Mouse (Mus musculus) cortical plate, adult 2 months (tissue): ENCODE results near the gene Gast.

Source experiments
- CTCF ChIP-seq: fragments of 200-500 bp; IDR thresholded peaks from 2 replicates; pipeline ENCODE4 v1.5.1; 2011; ENCODE audit warnings: mild to moderate bottlenecking, control low read depth, low read length; ENCODE audit not compliant: insufficient read depth; ENCODE audit errors: extremely low read depth
- POLR2A ChIP-seq: fragments of 200-500 bp; IDR thresholded peaks from 2 replicates; pipeline ENCODE4 v1.6.1; 2011; ENCODE audit warnings: mild to moderate bottlenecking, low read length, control low read depth; ENCODE audit not compliant: insufficient read depth; ENCODE audit errors: extremely low read depth

DNA sequence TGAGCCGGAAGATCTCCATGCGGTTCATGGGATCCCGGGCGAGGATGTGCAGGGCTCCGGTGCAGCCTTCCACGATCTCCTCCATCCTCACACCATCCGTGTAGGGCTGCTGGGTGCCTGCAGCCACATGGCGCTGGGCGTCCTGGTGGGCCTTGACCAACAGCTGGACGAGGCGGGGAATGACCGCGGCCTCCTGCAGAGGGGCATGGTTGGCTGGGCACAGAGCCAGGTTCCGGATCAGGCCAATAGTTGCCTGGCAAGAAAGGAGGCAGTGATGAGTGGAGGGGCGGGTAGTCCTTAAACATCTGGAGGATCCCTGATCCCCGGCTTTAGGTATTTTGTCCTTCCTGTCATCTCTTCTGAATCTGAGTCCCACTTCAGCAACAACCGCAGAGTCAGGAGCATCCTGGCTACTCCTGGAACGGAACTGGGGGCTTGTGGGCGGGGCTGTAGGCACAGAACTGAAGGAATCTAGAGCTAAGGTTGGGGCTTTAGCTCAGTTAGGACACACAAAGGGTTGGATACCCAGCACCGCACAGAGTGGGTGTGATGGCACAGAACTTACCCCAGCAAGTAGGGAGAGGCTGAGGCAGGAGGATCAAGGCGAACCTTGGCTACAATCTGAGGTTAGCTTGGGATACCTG lies 42.7 kb downstream of the Gast start:
- TF ChIP-seq CTCF (no peak), POLR2A (no peak)
